Mouse (Mus musculus) C2C12 (cell line): ENCODE data around the gene Olfr312. TPM values are rescaled to one million over a fixed set of nuclear protein-coding genes. Genes with fewer than 3 reads are reported as not detected.

Experiments
- H3K27me3 ChIP-seq: one replicate; pipeline ENCODE4 v1.6.1; 2011; ENCODE audit not compliant: control insufficient read depth, insufficient read depth, insufficient read length
- H3K36me3 ChIP-seq: one replicate; pipeline ENCODE4 v1.6.1; 2011; ENCODE audit not compliant: control insufficient read depth, insufficient read depth
- H3K4me3 ChIP-seq: one replicate; pipeline ENCODE4 v1.5.1; 2011; ENCODE audit warnings: mild to moderate bottlenecking, control low read depth; ENCODE audit not compliant: poor library complexity, insufficient read depth, severe bottlenecking
- H3K79me2 ChIP-seq: one replicate; pipeline ENCODE4 v1.6.1; 2011; ENCODE audit not compliant: control insufficient read depth, insufficient read depth
- H3K79me3 ChIP-seq: one replicate; pipeline ENCODE4 v1.6.1; 2011; ENCODE audit warnings: low read depth, control low read depth
- H3ac ChIP-seq: one replicate; pipeline ENCODE3; 2011; ENCODE audit warnings: low read depth; ENCODE audit not compliant: control insufficient read depth, insufficient read length
- CEBPB ChIP-seq: IDR thresholded peaks from one replicate; pipeline ENCODE4 v1.6.1; 2011; ENCODE audit warnings: low read depth, mild to moderate bottlenecking, control low read depth, moderate library complexity
- CTCF ChIP-seq: IDR thresholded peaks from one replicate; pipeline ENCODE4 v1.5.1; 2011; ENCODE audit not compliant: control insufficient read depth, insufficient read depth, insufficient read length
- FOSL1 ChIP-seq: IDR thresholded peaks from one replicate; pipeline ENCODE4 v1.8.0; 2011; ENCODE audit warnings: mild to moderate bottlenecking, low read length; ENCODE audit not compliant: poor library complexity, insufficient read depth, severe bottlenecking
- MAX ChIP-seq: IDR thresholded peaks from one replicate; pipeline ENCODE4 v1.6.1; 2011; ENCODE audit warnings: mild to moderate bottlenecking, control low read depth
- MYOD1 ChIP-seq: IDR thresholded peaks from one replicate; pipeline ENCODE4 v1.6.1; 2011; ENCODE audit warnings: low read depth; ENCODE audit not compliant: control insufficient read depth, insufficient read length
- MYOG ChIP-seq: IDR thresholded peaks from one replicate; pipeline ENCODE4 v1.6.1; 2011; ENCODE audit not compliant: control insufficient read depth, insufficient read length; ENCODE audit errors: extremely low read depth
- USF1 ChIP-seq: IDR thresholded peaks from one replicate; pipeline ENCODE4 v1.6.1; 2011; ENCODE audit warnings: low read depth, mild to moderate bottlenecking, control low read depth, moderate library complexity
- polyA plus RNA-seq: library from polyadenylated mRNA; unstranded; fragments of >200 nt; fragmentation: generic; extraction: Trizol; gene quantifications from one replicate; pipeline ENCODE4 v1.2.1, GENCODE M21; 2012; ENCODE audit warnings: missing spikeins

Olfr312 gene
- polyA plus RNA-seq, 1 experiment = not detected

GRCm38 (mm10) chr11:58846919-58847461, 18.0 kb downstream of the Olfr312 start, which contains the start of gene Gm12258:
TSS of gene Gm12258 (plus strand) at chr11:58847158.
- no peak for TF ChIP-seq CTCF
- H3K36me3 ChIP-seq = peaks cover 18% of the 10 kb centered on the region
- no peaks in the 10 kb centered on the region for H3K79me2 ChIP-seq
- H3K79me3 ChIP-seq = no peaks in the 10 kb centered on the region
- H3K27me3 ChIP-seq = no peaks in the 10 kb centered on the region
- peak within 1 kb of the TSS; percentile 82 for H3ac ChIP-seq
- peak within 1 kb of the TSS; percentile 46 for H3K4me3 ChIP-seq

- no peak for TF ChIP-seq CEBPB
- TF ChIP-seq FOSL1 = no peak
- TF ChIP-seq CTCF = no peak
- no peak for TF ChIP-seq MYOD1
- TF ChIP-seq USF1 = no peak
- TF ChIP-seq MYOG = no peak
- no peak for TF ChIP-seq MAX
- H3K79me3 ChIP-seq = no peaks in the 10 kb centered on the region
- H3K4me3 ChIP-seq = peak overlapping the region; percentile 46
- H3K36me3 ChIP-seq = peaks cover 18% of the 10 kb centered on the region
- no peaks in the 10 kb centered on the region for H3K79me2 ChIP-seq
- H3ac ChIP-seq = no peak overlapping the region
- H3K27me3 ChIP-seq = no peaks in the 10 kb centered on the region
Measured at GRCm38 (mm10) chr11:58847636-58848035, 18.6 kb downstream of the Olfr312 start.

GRCm38 (mm10) chr11:58849731-58850130, 20.7 kb downstream of the Olfr312 start:
- Histone ChIP-seq H3K27me3 (no peaks in the 10 kb centered on the region), H3K79me3 (no peaks in the 10 kb centered on the region)
- no peak for TF ChIP-seq MYOG
- no peak for TF ChIP-seq MAX
- TF ChIP-seq CEBPB = no peak
- no peak for TF ChIP-seq USF1
- TF ChIP-seq CTCF = no peak
- TF ChIP-seq MYOD1 = no peak
- no peak for TF ChIP-seq FOSL1

DNA sequence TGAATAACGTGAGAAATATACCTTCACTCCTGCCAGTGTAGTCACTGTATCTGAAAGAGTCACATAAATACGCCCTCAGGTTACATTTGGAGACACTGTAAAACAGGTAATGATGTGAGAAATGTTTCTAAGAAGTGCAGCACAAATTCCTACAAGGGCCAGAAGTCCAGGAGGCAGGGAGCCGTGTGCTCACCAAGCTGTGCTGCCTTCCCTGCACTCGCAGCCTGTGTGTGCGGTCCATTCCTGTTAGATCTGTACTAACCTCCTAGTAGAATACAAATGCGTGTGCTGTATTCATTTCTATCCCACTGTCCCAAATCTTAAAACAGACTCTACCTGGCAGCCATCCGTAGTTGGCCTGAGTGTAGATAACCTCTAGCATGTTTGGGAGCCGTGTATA, 31.7 kb downstream of the Olfr312 start:
- Histone ChIP-seq H3K4me3 (no peak overlapping the region), H3K36me3 (peaks cover 46% of the 10 kb centered on the region), H3ac (no peak overlapping the region), H3K27me3 (no peaks in the 10 kb centered on the region), H3K79me3 (no peaks in the 10 kb centered on the region), H3K79me2 (no peaks in the 10 kb centered on the region)
- TF ChIP-seq USF1 (no peak), FOSL1 (no peak), MYOD1 (no peak), CTCF (no peak), CEBPB (no peak), MYOG (no peak), MAX (no peak)

More at GRCm38 (mm10) chr11:58849731-58850130, 20.7 kb downstream of the Olfr312 start:
- no peaks in the 10 kb centered on the region for H3K79me2 ChIP-seq
- H3K4me3 ChIP-seq = no peak overlapping the region
- peaks cover 22% of the 10 kb centered on the region for H3K36me3 ChIP-seq
- H3ac ChIP-seq = no peak overlapping the region

- Histone ChIP-seq H3K36me3 (no peaks in the 10 kb centered on the region), H3ac (peak within 1 kb of the TSS; percentile 55)
Measured at GRCm38 (mm10) chr11:58867039-58867953, 38.3 kb downstream of the Olfr312 start, which contains the start of gene 2810021J22Rik. TSS of gene 2810021J22Rik (plus strand) at chr11:58867216.

DNA sequence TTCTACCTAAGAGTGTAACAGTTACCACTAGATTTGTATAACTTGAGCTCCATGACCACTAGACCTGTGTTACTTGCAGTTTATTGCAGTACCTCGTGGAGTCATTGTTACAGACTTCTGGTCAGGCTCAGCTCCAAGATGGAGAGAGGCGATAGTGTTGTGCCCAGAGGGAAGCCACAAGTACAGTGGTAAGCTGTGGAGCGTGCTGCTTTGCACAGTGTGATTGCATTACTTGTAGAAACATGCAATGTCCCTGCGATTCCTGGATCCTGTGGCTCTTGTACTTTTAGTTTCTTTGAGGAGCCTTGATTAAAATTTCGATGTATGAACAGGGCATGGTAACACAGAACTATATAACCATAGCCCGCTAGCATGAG, 38.9 kb downstream of the Olfr312 start:
- TF ChIP-seq MAX (no peak), USF1 (no peak), CEBPB (no peak), MYOD1 (no peak), CTCF (no peak), FOSL1 (no peak), MYOG (no peak)
- Histone ChIP-seq H3K4me3 (no peak overlapping the region), H3ac (no peak overlapping the region), H3K79me3 (no peaks in the 10 kb centered on the region), H3K79me2 (peaks cover 10% of the 10 kb centered on the region), H3K27me3 (no peaks in the 10 kb centered on the region), H3K36me3 (no peaks in the 10 kb centered on the region)

More at GRCm38 (mm10) chr11:58867039-58867953, 38.3 kb downstream of the Olfr312 start, which contains the start of gene 2810021J22Rik:
- Histone ChIP-seq H3K4me3 (peak within 1 kb of the TSS; percentile 80), H3K79me2 (peaks cover 10% of the 10 kb centered on the region), H3K79me3 (no peaks in the 10 kb centered on the region), H3K27me3 (no peaks in the 10 kb centered on the region)
- TF ChIP-seq MAX (peak; percentile 48), FOSL1 (no peak)
